Mouse (Mus musculus) layer of hippocampus, postnatal 36 days (tissue): ENCODE data around the gene Arid5b. TPM values are rescaled to one million over a fixed set of nuclear protein-coding genes. Genes with fewer than 3 reads are reported as not detected.
"Not testable (repeated sequence)": the region's sequence is repeated elsewhere in the genome, so short reads cannot be mapped to it uniquely, and the experiment has no call there.

Experiments used
- DNase-seq, 2 experiments: peaks; one replicate each; pipeline ENCODE4 v3.0.0; 2022
- total RNA-seq, 2 experiments: library from RNA; stranded (reverse); gene quantifications; 2 replicates each; pipeline ENCODE4 v1.2.3; 2021

The Arid5b gene
- total RNA-seq, 2 experiments from 2014 or later: 24.0 to 27.5 TPM

DNA sequence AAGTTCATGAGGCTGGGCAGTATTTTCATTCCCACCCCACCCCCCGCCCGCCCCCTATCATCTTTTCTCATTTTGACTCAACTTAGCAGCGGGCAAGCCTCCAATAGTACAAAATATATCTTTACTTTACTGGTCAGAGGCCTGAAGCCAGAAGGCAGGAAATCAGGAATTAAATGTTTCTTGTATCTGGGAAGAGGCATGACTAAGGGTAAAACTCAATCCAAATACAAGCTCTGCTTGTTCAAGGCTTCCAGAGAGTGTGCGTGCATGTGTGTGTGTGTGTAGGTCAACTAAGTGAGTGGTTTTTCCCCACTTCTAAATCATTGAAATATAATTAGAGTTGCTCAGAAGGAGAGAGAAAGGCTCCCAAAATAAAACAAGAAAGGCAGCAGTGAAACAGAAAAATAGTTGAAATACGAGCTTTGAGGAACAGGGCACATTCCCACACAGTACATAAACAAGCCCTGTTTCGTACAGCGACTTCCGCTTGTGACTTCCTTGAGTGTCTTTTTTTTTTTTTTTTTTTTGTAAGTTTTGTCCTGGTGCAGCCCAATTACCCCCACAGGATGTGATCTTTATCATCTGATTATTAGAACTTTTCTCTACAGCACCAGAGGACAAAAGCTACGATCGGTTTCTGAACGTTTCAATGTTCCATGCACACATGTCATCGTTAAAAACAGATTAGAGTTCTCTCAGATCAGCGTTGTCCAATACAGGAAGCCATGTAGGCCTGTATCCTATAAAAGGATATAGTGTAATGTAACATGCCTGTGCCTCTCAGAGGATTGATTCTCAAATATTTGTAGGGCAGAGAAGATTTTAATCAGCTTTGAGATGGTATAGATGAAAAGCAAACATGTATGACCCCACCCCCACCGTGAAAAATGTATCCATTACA, 173.4 kb downstream of the Arid5b start:
- no peak for DNase-seq

DNA sequence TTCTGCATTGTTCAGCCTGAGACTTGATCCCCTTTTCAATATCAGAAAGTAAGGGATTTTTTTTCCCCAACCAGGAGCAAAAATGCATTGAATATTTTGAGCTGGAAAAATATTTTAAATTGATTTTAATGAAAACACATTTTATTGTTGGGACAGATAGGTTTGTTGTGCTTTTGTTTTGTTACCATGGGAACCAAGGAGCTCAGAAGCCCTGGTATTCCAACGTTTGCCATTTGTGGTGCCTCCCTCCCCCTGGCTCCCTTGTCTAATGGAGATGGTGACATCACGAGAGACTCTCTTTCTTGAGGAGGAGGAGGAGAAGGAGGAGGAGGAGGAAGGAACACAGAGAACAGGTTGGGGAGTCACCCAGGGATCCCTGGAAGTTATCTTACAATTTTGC, 174.1 kb downstream of the Arid5b start:
- no peak for DNase-seq

DNA sequence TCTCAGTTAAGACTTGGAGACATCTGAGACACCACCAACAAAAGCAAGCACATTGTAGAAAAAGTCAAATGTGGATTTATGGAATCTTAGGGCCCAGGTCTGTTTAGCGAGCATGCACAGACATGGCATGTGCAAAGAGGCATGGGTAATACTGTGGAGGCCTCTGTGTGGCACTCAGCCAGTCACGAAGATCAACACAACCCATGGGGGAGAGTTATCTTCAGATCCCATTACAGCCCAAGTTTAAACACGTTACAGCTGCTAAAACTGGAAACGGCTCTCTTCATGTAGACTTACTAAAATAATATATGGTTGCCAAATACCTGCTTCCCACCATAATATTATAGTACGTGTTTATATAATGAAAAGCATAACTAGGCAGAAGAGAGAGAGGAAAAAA, 174.6 kb downstream of the Arid5b start:
- DNase-seq: no peak

DNA sequence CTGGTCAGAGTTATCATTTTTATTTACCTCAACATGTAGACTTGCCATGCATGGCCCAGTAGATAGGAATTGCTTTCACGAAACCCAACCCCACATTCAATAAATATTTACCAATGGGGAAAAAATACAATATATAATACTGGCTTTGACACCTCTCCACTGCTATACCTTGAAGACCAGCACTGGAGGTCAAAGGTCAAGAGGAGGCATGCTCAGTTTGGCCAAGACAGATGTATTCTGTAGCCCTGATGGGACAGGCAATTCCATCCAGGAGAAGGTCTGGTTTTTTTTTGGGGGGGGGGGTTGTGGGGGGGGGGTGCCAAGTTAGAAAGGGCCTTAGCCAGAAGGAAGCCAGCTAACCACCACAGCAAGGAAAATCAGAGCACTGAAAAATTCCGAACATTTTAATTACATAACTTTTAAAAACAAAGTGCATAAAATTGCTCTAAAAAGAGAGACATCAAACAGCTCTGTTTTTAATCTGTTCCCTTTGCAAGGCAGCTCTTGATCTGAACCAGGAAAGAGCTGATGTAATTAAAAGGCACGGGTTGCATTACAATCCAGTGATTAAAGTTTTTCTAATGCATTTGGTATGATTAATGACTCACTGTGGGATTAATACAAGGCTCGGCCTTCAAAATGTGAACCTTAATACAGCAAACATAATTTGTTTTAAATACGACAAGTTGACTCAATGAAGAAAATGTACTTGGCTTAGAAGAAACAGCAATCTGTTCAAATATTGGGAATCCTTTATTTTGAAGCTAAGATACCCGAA, 175.3 kb downstream of the Arid5b start:
- DNase-seq: no peak

DNA sequence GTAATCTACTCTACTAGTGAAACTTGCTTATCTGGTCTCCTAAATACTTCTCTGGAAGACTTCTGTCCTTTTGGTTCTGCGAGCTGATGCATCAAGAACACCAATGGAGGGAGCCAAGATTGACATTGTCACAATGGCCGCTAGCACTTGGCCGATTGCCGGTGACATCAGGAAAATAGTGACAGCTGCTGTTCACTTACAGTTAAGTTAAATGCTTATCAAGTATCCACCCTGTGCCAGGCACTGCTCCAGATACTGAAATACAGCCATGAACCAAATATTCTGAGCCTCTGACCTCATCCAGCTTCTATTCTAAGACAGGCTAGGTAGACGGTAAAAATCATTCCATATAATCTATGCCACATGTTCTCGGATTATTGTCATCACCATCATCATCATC, 176.0 kb downstream of the Arid5b start:
- DNase-seq: no peak

DNA sequence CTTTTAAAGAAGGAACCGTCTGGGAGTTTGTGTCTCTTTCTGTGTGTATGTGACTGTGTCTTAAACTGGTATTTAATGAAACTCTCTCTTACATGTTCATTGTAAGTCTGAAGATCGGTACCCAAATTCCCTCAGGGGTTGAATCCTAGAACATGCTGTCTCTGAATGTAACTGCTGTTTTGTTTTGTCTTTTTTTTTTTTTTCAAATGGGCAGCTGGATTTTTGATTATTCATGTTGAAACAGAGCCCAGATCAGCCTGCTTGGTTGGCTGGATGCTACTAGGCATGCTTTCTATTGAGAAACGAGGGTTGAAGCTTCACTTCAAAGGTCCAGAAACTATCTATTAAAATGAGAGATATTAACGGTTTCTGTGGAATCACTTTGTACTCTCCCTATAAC, 177.3 kb downstream of the Arid5b start:
- no peak for DNase-seq

DNA sequence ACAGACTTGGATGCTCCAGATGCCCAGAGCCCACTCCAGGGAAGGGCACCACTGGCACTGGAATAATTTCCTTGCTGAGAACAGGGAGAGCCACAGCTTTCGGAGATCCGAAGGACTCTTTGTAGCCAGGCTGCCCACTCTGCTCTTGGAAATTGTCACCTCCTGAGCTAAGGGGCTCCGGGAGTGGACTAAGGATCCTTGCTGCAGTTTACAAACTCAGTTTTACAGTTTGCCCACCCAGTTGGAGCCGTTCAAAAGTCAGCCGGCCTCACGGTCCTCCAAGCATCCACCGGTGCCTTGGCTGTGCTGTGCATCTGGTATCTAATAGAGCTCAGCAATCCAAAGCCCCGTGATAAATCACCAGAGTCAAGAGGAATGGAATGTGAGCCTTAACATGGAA, 178.0 kb downstream of the Arid5b start:
- DNase-seq: no peak

DNA sequence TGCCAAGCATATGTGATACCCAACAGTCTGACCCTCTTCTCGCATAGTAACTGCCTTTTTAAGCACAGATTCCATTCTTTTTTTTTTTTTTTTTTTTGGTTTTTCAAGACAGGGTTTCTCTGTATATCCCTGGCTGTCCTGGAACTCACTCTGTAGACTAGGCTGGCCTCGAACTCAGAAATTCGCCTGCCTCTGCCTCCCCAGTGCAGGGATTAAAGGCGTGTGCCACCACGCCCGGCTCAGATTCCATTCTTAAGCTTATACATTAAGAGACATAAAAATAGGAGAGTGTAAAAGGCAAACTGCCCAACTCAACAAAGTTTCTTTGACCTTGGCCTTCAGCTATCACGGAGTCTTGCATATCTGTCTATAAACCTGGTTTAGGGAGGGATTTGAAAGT, 178.7 kb downstream of the Arid5b start:
- not testable (repeated sequence) for DNase-seq

DNA sequence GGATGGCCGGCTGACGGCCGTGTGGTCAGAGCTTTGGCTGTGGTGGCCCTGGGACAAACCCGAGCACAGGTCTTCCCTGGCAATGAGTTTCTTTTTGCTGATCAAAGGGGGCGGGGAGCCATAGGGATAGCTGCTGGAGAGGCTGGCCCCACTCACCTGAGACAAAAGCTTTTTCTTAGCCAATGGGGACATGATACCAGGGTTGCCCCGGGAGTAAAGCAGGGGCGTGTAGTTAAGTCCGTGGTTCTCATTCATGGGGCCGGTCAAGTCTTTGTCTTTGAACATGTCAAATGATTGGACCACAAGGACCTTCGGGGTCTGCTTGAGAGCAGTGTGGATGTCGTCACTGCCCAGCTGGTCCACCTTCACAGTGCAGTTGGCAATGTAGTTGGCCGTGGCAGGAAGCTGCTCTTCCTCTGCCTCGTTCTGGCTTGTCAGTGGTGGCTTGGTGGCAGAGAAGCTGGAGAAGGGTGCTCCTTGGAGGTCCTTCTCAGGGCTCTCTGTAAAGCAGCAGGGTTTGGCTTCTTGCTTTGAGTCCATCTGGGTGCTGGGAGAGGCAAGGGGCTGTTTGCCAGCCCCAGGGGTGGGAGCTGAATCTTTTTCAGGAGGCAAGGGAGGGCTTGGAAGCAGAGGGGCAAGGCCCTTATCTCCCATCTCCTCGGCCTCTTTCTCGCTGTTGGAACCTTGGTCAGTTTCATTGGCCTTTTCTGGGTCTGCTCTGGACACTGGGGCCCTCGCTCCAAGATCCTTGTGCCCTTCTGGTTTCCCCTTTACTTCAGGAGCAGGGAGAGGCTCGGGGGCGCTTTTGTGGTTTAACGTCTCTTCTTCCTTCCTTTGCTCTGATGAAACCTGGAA, 180.5 kb downstream of the Arid5b start:
- DNase-seq: no peak

DNA sequence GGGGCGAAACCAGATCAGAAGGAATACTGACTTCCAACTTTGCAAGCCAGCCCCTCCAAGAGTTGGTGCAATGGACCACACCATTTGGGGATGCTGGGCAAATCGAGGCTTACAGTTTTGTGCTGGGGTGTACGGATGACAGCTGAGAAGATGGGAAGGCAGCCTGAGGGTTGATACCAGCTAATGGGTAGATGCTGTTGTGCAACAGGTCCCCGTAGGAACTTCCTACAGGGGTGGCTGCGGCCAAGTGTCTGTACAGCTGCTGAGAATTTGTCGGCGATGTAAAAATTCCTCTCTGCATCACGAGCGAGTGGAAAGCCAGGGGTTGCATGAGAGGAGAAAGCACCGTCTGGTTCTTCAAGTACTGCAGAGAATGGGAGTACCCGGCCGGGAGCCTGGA, 182.1 kb downstream of the Arid5b start:
- no peak for DNase-seq

DNA sequence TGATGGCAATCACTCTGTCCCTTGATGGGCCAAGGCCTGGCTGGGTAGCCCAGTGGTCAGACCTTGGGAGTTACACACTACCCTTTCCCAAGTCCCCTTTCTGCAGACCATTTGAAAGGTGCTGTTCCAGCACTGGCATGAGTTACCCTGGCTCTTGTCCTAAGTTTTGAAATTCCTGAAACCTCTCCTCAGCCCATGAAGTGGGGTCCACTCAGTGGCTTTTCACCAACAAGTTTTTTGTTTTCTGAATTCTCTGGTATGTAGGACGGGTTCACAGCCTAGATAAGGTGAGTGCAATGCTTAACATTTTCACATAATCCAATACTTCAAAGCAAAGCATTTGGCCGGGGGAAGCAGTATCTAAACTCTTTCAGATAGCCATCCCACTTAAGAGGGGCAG, 183.4 kb downstream of the Arid5b start:
- no peak for DNase-seq

DNA sequence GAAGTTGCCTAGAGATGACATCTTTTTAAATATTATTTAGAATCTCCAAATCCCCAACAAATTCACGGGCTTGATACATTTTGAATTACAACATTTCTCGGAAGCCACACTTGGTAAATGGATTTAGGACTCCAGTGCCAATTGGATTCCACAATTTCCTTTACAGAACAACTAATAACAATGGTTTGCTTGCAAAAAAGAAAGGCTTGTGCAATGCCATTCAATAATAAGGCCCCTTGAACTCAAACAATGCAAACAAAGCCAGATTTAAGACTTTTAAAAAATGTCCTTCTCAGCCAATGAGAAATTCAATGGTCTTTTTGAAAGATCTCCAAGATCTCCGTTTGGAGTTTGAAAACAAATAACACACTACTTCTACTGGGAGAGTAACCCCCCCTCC, 185.0 kb downstream of the Arid5b start:
- DNase-seq: no peak

DNA sequence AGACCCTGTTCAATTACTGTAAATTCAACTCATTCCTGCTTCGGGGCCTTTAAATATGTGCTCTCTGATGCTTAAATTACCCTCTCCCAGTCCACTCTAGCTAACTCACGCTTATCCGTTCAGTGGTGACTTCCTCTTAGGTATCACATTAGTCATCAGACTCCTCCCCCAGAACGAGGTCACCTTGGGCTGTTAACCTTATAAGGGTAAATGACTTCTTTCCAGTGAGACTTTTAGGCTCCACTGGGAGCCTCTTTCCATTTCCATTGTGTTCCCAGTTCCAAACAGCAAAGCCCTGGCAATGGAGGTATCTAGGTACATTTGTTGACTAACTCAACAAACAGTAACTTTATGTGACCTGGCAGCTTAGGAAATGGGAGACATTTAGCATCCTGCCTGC, 186.7 kb downstream of the Arid5b start:
- DNase-seq: no peak

DNA sequence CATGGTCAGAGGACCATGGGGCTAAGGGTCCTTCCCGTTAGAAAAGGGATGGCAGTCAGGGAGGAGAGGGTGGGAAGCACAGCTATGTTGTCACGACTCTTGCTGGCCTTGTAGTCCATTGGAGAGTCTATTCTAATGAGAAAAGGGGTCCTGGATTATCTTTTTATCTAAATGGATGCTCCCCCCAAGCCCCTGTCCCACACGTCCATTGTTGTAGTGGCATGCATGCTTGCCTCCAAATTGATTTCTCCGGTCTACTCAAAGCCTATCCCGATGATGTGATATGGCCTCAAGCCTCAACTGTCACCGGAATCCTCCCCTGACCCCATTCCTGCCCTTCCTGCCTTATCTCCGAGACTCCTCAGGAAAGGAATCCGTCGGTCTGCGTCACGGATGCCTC, 187.5 kb downstream of the Arid5b start:
- DNase-seq: no peak

DNA sequence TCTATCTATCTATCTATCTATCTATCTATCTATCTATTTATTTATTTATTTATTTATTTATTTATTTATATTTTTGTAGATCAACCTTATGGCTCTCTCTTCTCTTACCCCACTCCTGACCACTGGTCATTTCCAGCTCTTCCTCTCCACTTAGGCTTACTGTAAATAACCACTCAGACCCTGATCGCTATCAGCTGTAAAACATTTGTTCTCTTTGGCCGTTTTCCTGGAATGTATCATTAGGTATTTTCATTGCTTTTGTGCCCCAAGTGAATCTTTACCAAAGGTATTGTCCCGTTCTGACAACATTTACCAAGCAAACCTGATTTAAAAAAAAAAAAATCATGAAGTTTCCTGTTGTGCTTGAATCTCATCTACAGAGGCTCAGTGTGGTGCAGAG, 188.0 kb downstream of the Arid5b start:
- no peak for DNase-seq

DNA sequence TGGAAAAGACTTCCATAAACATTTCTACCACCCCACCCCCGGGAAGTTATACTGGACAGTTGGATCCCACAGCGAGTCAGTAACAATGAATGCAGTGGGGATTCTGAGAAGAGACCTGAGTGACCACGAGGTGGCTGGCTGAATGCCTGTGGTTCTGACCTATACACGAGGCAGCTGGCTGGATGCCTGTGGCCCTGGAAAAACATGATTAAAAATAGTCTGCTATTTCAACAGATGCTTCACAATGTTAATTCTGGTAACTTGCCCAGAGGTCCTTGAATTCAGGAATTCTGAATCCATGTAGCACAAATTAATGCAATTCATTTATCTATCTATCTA, 188.4 kb downstream of the Arid5b start:
- DNase-seq: no peak

DNA sequence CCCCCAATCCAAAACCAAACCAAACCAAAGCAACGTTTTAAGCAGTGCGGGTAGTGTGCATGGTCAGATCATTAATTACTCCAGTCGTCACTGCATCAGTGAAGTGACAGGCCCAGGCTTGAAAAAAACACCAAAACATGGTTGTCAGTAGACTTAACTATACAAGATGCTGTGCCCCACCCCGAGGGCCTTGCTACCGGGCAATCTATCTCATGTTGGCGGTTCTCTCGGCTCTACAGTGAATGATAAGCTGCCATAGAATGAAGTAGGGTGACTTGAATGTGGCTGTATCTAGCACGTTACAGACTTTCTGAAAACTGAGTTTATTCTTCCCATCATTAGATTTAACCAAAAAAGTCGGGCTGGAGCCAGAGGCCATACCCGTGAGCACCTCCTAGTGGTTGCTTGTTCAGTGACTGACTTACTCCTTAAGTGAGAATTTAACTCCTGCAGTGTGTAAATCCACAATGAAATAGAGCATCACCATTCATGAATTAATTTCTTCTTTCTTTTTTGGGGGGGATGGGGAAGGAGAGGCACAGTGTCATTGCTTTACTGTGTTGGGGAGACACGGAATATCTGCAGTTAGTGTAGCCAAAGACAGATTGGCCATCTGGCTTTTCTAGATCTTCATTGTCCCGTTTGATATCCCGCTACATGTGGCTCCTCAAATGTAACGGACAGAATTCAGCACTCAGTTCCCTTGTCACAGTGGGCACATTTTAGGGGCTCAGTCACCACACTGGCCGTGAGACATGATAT, 188.9 kb downstream of the Arid5b start:
- no peak for DNase-seq

DNA sequence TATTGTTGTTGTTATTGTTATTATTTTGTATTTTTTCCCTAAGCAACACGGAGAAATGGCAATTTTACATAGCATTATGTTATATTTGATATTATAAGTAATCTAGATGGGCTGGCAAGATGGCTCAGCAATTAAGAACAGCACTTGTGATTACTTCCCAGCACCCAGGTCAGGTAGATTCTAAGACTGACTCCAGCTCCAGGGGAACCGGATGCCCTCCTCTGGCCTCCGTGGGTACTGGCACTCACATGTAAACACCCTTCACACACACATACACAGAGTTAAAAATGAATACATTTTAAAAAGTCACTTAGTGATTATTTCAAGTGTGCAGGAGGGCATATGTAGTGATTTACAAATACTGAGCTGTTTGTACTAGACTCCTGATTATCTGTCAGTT, 190.8 kb downstream of the Arid5b start:
- DNase-seq: no peak

DNA sequence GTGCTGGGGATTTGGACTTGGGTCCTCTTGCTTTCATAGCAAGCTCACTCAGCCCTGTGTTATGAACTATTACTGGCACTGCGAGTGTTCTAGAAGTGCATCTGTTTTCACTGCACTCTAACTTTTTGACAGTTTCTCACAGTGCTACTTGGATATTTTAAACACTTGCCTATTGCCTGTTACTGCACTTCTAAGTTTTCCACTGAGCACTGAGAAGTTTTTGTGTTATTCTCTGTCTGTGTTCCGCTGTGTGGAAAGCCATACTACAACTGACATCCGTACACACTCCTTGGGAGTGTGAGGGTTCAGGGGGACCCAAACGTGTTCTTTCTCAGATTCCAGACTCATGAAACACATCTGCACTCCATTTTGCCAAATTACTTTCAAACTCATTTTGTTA, 191.6 kb downstream of the Arid5b start:
- DNase-seq: no peak

DNA sequence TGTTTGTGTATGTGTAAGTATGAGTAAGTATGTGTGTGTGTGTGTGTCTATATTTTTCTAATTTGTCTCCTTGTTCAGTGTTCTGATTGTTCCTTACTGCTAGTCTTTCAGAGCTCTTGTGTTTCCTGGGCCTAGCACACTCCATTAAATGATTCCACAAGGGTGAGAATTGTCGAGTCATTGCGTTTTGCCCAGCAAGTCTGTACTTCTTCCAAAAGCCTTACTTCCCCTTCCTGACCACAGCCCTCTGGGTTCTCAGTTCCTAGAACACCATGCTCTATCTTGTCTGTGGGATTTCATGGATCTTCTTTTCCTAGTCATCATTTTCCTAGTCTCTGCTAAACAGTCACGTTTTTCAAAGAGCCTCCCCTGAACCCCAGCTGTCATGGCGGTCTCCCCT, 193.0 kb downstream of the Arid5b start:
- DNase-seq: no peak

DNA sequence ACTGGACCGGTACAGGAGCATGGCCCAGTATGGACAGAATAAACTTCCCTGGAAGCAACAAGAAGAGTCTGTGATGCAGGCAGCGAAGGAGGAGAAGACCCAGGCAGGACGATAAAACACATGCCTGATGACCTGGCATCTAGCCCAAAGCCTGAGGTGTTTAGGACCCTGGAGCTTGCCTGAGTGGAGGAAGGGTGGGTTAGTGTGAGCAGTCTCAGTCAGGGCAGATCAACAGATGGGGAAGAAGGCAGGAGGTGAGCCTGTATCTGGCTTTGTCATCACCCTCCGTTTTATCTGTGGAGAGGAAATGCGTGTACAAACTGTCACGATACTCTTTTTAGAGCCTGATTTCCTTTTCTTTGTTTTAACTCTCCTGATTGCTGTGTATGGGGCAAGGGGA, 196.8 kb downstream of the Arid5b start:
- DNase-seq: no peak
